Mouse (Mus musculus) embryonic facial prominence, embryonic 13.5 days (tissue): ENCODE measurements around the gene Kcnk18. TPM values are rescaled to one million over a fixed set of nuclear protein-coding genes. Genes with fewer than 3 reads are reported as not detected.
A peak's percentile ranks its signal among the peaks of the same experiment; 100 is the strongest.

Experiments used
- ATAC-seq: fragments of 200-750 bp; cut with Nextera tagmentation; 2 replicates; pipeline ENCODE4 v1.8.0; 2017; ENCODE audit warnings: low read depth; ENCODE audit not compliant: insufficient number of reproducible peaks, insufficient read depth, low FRiP score, low TSS enrichment
- H3K27ac ChIP-seq: fragments of 300-500 bp; sonication (generic); 2 replicates; pipeline ENCODE4 v1.5.1; 2015; ENCODE audit warnings: moderate library complexity, mild to moderate bottlenecking, inconsistent platforms
- H3K27me3 ChIP-seq: fragments of 300-500 bp; sonication (generic); 2 replicates; pipeline ENCODE4 v1.6.1; 2015; ENCODE audit warnings: mild to moderate bottlenecking, inconsistent platforms
- H3K36me3 ChIP-seq: fragments of 300-500 bp; sonication (generic); 2 replicates; pipeline ENCODE4 v1.6.1; 2015; ENCODE audit warnings: mild to moderate bottlenecking, inconsistent platforms
- H3K4me1 ChIP-seq: fragments of 300-500 bp; sonication (generic); 2 replicates; pipeline ENCODE4 v1.6.1; 2015; ENCODE audit warnings: inconsistent platforms
- H3K4me2 ChIP-seq: fragments of 300-500 bp; sonication (generic); 2 replicates; pipeline ENCODE4 v1.6.1; 2015; ENCODE audit warnings: moderate library complexity, mild to moderate bottlenecking, inconsistent platforms
- H3K4me3 ChIP-seq: fragments of 300-500 bp; sonication (generic); 2 replicates; pipeline ENCODE4 v1.5.1; 2015; ENCODE audit warnings: mild to moderate bottlenecking, inconsistent platforms
- H3K9ac ChIP-seq: fragments of 300-500 bp; sonication (generic); 2 replicates; pipeline ENCODE4 v1.6.1; 2015; ENCODE audit warnings: mild to moderate bottlenecking, inconsistent platforms
- H3K9me3 ChIP-seq: fragments of 300-500 bp; sonication (generic); 2 replicates; pipeline ENCODE4 v1.6.1; 2016; ENCODE audit warnings: inconsistent platforms
- WGBS: fragments of 180-500 bp; shearing (Covaris S2); methylation state at CpG from one replicate; pipeline ENCODE4 v1.1.7; 2015; ENCODE audit warnings: mixed read lengths; 5-methylcytosine and 5-hydroxymethylcytosine counted together
- polyA plus RNA-seq: library from polyadenylated mRNA; unstranded; fragments of >200 nt; fragmentation: Nextera tagmentation; extraction: Ambion mirVana; gene quantifications from 2 replicates; pipeline ENCODE4 v1.2.1, GENCODE M21; 2015

Kcnk18 gene
- not detected in 2 replicates for polyA plus RNA-seq

DNA sequence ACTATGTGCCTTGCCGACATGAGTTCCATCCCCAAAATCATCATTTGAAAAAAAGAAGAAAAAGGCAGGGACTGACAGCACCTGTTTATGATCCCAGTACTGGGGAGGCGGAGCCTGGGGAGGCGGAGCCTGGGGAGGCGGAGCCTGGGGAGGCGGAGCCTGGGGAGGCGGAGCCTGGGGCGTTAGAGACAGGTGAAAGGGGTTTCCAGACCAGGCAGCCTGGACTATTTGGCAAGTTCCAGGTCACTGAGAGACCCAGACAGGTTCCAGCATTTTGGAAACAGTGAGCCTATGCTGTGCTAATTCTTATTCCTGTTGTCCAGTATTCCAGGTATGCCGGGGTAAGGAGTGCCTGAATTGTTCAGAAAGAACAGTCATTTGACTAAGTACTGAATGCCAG is at the start of gene Kcnk18:
TSS of gene Kcnk18 (plus strand) at position 224 of the 400 bp plus-strand sequence.
- no peak within 1 kb of the TSS for H3K4me3 ChIP-seq
- no peak within 1 kb of the TSS for H3K9ac ChIP-seq
- H3K4me2 ChIP-seq, result no peak within 1 kb of the TSS
- 86% methylated on average over 8 of the region's 8 CpGs for WGBS
- peaks cover 8% of the 10 kb centered on the region; the same call in 1 of the 2 replicates for H3K27me3 ChIP-seq
- no peak within 1 kb of the TSS for H3K27ac ChIP-seq
- no peaks in the 10 kb centered on the region for H3K4me1 ChIP-seq
- H3K9me3 ChIP-seq, result no peaks in the 10 kb centered on the region
- no peaks in the 10 kb centered on the region for H3K36me3 ChIP-seq
- ATAC-seq, result no peak

GRCm38 (mm10) chr19:59169936-59170765 is 48.9 kb upstream of the Kcnk18 start, which contains the start of gene Vax1:
Gene Vax1, minus strand, starts transcription at chr19:59170056.
- no peak for ATAC-seq
- Histone ChIP-seq H3K4me2 (peak within 1 kb of the TSS; percentile 54), H3K4me1 (peaks cover 31% of the 10 kb centered on the region), H3K4me3 (peak within 1 kb of the TSS; percentile 37), H3K27ac (no peak within 1 kb of the TSS), H3K9me3 (no peaks in the 10 kb centered on the region), H3K9ac (peak within 1 kb of the TSS; percentile 58), H3K27me3 (peaks cover 99% of the 10 kb centered on the region), H3K36me3 (no peaks in the 10 kb centered on the region)
- under 1% methylated on average over 54 of the region's 54 CpGs for WGBS

DNA sequence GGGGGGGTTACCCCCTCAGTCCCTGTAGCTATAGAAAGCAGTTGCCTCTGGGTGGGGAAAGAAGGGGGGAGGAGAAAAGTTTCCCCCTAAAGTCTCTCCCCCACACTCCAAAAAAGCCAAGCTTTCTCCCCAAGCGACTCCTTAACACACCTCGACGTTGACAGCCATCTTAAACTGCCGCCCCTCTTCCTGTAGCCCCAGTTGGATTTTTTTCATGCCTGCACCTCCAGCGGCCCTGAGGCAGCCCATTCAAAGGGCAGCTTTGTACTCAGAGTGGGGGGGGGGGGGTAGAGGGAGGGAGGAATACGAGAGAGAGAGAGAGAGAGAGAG is 48.3 kb upstream of the Kcnk18 start:
- Histone ChIP-seq H3K36me3 (no peaks in the 10 kb centered on the region), H3K9ac (no peak overlapping the region), H3K9me3 (no peaks in the 10 kb centered on the region), H3K4me1 (peaks cover 31% of the 10 kb centered on the region), H3K27me3 (peaks cover 99% of the 10 kb centered on the region), H3K4me2 (no peak overlapping the region; the same call in 1 of the 2 replicates), H3K4me3 (no peak overlapping the region), H3K27ac (no peak overlapping the region)
- WGBS, result 0% methylated on average over 6 of the region's 6 CpGs
- no peak for ATAC-seq

DNA sequence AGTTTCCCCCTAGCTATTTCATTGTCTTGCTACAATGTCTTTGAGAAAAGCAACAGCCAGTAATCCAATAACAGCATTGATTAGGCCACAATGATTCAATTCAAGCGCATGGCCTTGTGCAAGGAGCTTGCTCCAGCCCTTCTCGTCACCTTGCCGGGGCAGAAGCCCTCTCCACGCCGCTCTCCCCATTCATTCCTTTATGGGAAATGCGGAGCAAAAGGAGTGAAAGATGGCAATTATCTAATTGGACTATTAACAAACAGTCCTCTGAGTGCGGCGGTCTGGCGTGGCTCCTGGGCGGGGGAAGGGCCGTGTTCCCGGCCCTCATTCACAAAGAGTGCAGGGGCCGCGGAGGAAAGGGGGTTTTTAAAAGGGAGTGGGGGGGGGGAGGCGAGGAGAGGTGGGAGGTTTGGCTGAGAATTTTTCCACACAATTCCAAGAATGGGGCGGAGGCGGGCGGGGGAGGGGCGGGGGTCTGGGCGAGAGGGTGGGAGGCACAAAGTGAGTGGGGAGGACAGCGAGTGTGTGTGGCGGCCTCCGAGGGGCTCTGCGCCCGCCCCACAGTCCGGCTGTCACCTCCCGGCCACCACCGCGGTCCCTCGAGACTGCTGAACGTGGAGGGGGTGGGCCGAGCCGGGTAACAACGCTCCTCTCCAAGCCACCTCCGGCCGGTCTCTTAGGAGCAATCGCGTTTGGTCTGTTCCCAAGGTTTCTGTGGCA is 47.7 kb upstream of the Kcnk18 start:
- H3K4me2 ChIP-seq, result peak overlapping the region; percentile 7; the same call in 1 of the 2 replicates
- H3K27ac ChIP-seq, result no peak overlapping the region
- H3K9me3 ChIP-seq, result no peaks in the 10 kb centered on the region
- no peak for ATAC-seq
- peaks cover 27% of the 10 kb centered on the region for H3K4me1 ChIP-seq
- under 1% methylated on average over 37 of the region's 38 CpGs for WGBS
- H3K27me3 ChIP-seq, result peaks cover 99% of the 10 kb centered on the region
- peak overlapping the region; percentile 4; the same call in 1 of the 2 replicates for H3K4me3 ChIP-seq
- H3K9ac ChIP-seq, result no peak overlapping the region
- H3K36me3 ChIP-seq, result no peaks in the 10 kb centered on the region

DNA sequence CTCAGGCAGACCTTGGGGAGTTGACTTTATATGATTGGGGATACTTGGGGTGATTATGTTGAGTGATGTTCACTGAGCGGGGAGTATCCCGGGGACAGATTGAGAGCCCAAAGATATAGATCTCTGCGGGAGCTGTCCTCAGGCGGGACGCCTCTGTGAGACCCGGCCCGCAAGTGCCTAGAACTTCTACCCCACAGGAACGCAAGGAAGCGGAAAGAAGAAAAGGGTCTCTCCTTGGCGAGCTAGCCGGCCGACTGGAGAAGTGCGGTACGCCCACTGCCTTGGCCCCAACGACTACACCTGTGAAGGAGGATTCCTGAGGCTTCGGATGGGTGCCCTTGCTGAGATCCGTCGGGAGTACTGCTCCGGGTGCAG is 47.2 kb upstream of the Kcnk18 start:
- H3K9me3 ChIP-seq, result no peaks in the 10 kb centered on the region
- H3K4me1 ChIP-seq, result peaks cover 22% of the 10 kb centered on the region
- H3K4me2 ChIP-seq, result peak overlapping the region; percentile 7; the same call in 1 of the 2 replicates
- H3K27me3 ChIP-seq, result peaks cover 98% of the 10 kb centered on the region
- no peak overlapping the region for H3K27ac ChIP-seq
- no peak for ATAC-seq
- H3K36me3 ChIP-seq, result no peaks in the 10 kb centered on the region
- H3K9ac ChIP-seq, result no peak overlapping the region
- WGBS, result 2% methylated on average over 18 of the region's 19 CpGs
- H3K4me3 ChIP-seq, result 0 out of 2 replicates have a peak overlapping the region, but pooled peaks have one; percentile 4

GRCm38 (mm10) chr19:59172781-59173180 is 46.2 kb upstream of the Kcnk18 start:
- no peak overlapping the region for H3K4me3 ChIP-seq
- peaks cover 18% of the 10 kb centered on the region for H3K4me1 ChIP-seq
- WGBS, result under 1% methylated on average over 3 of the region's 3 CpGs
- no peaks in the 10 kb centered on the region for H3K9me3 ChIP-seq
- no peaks in the 10 kb centered on the region for H3K36me3 ChIP-seq
- H3K27ac ChIP-seq, result no peak overlapping the region
- H3K9ac ChIP-seq, result no peak overlapping the region
- peaks cover 97% of the 10 kb centered on the region for H3K27me3 ChIP-seq
- ATAC-seq, result no peak
- H3K4me2 ChIP-seq, result no peak overlapping the region

DNA sequence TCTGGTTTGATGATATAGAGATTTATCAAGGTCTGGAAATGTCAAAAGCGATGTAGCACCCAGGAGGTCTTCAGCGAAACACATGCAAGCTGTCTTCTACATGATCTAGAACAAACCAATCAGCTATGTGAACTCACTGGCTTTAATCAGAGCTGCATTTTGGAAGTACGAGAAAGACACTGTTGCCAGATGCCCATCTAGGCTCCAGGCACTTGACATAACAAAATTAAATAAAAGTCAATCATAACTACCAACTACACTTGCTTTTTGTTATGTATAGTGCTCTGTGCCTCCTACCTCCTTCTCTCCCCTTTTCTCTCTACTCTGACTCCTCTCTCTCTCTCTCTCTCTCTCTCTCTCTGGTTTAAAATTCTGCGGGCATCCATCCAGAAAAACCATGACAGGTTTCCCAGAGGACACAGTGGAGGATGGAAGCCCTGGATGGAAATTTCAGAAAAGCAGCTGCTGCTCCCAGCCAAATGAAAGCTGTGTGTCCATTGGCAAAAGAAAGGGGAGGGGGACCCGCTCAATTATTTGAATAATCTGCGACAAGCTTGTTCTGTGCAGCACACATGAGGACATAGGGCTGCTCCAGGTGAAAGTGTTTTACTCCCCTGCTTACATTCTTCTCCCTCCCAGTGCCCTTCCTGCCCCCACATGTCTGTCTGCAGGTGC is 45.5 kb upstream of the Kcnk18 start:
- peaks cover 18% of the 10 kb centered on the region for H3K4me1 ChIP-seq
- 7% methylated on average over 6 of the region's 6 CpGs for WGBS
- H3K27ac ChIP-seq, result no peak overlapping the region
- H3K4me2 ChIP-seq, result no peak overlapping the region
- no peak overlapping the region for H3K9ac ChIP-seq
- peaks cover 96% of the 10 kb centered on the region for H3K27me3 ChIP-seq
- no peak for ATAC-seq
- H3K9me3 ChIP-seq, result no peaks in the 10 kb centered on the region
- H3K36me3 ChIP-seq, result no peaks in the 10 kb centered on the region
- H3K4me3 ChIP-seq, result no peak overlapping the region

DNA sequence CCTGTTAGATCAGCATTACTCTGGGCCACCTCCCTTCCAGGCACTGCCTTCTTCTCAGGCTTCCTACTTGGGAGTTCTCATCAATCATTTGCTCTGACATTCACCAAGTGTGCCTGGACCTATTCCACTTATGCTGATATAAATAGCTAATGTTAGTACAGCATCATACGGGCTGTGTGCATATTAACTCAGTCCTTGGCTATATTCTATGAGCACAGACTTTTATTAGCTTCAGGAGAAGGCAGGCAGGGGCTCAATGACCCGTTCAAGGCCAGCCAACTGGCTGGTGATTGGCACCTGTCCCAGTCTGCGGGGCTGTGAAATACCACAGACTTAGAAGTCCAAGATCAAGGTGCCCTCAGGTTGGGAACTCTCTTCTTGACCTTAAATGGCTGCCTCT is 35.0 kb upstream of the Kcnk18 start:
- no peak for ATAC-seq
- Histone ChIP-seq H3K9me3 (no peaks in the 10 kb centered on the region), H3K36me3 (no peaks in the 10 kb centered on the region), H3K4me3 (no peak overlapping the region), H3K4me1 (no peaks in the 10 kb centered on the region), H3K4me2 (no peak overlapping the region), H3K9ac (no peak overlapping the region), H3K27me3 (peaks cover 80% of the 10 kb centered on the region), H3K27ac (no peak overlapping the region)
- 53% methylated on average over 3 of the region's 3 CpGs for WGBS

GRCm38 (mm10) chr19:59188981-59189380 is 30.0 kb upstream of the Kcnk18 start:
- Histone ChIP-seq H3K4me2 (no peak overlapping the region), H3K27me3 (peaks cover 90% of the 10 kb centered on the region), H3K9ac (no peak overlapping the region), H3K36me3 (no peaks in the 10 kb centered on the region), H3K4me1 (0 out of 2 replicates have a peak, but pooled peaks cover 4% of the 10 kb centered on the region), H3K27ac (no peak overlapping the region), H3K4me3 (no peak overlapping the region), H3K9me3 (no peaks in the 10 kb centered on the region)
- WGBS, result 12% methylated on average over 4 of the region's 4 CpGs
- ATAC-seq, result no peak

DNA sequence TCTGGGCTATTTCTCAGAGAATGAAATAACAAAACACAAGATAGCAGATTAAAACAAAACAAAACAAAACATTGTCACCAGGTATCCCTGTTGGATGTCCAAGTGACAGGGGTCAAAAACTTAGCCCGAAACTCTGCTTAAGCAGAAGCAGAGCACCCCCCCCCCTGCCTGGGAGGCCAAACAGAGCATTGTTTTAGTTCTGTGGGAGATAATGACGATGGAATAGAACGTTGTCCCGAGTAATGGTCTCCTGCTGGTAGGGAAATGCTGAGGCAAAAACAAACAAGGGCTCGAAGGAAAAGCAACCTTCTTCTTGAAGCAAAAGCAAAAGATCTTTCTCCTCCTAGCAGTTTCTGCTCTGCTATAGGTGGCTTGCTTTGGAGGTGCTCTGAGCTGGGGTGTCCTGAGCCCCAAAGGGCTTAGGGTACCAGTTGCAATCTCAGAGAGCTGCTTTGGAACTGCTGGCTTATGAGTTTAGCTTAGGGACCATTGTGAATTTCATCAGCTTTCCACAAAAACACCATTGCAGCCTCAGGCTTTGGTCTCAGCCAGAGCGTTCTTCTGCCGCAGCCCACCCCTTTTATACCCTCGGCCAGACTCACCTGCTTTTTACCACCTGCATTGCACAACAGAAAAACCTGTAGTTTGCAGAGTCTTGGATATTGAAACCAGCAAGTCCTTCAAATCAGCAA is 28.4 kb upstream of the Kcnk18 start:
- no peak overlapping the region for H3K4me2 ChIP-seq
- H3K9ac ChIP-seq, result no peak overlapping the region
- no peak overlapping the region for H3K4me3 ChIP-seq
- 0 out of 2 replicates have a peak, but pooled peaks cover 10% of the 10 kb centered on the region for H3K4me1 ChIP-seq
- 1% methylated on average over 8 of the region's 8 CpGs for whole genome bisulfite sequencing
- ATAC-seq, result no peak
- H3K36me3 ChIP-seq, result no peaks in the 10 kb centered on the region
- H3K27ac ChIP-seq, result no peak overlapping the region
- H3K27me3 ChIP-seq, result peaks cover 94% of the 10 kb centered on the region
- no peaks in the 10 kb centered on the region for H3K9me3 ChIP-seq

GRCm38 (mm10) chr19:59191123-59191505 is 27.9 kb upstream of the Kcnk18 start:
- no peak overlapping the region for H3K4me3 ChIP-seq
- no peak overlapping the region for H3K27ac ChIP-seq
- H3K9ac ChIP-seq, result no peak overlapping the region
- H3K36me3 ChIP-seq, result no peaks in the 10 kb centered on the region
- H3K27me3 ChIP-seq, result peaks cover 94% of the 10 kb centered on the region
- WGBS, result 7% methylated on average over 4 of the region's 4 CpGs
- ATAC-seq, result no peak
- H3K9me3 ChIP-seq, result no peaks in the 10 kb centered on the region
- H3K4me2 ChIP-seq, result no peak overlapping the region
- 0 out of 2 replicates have a peak, but pooled peaks cover 10% of the 10 kb centered on the region for H3K4me1 ChIP-seq
